Mouse (Mus musculus) CD4-positive helper T cell, adult 2 months (primary cell): ENCODE data around the gene Ptafr.

Experiments used
- DNase-seq: peaks from one replicate; pipeline ENCODE4 v3.0.0-alpha.2; 2012; ENCODE audit warnings: low read depth, missing footprints, low spot score

Gene Ptafr

DNA sequence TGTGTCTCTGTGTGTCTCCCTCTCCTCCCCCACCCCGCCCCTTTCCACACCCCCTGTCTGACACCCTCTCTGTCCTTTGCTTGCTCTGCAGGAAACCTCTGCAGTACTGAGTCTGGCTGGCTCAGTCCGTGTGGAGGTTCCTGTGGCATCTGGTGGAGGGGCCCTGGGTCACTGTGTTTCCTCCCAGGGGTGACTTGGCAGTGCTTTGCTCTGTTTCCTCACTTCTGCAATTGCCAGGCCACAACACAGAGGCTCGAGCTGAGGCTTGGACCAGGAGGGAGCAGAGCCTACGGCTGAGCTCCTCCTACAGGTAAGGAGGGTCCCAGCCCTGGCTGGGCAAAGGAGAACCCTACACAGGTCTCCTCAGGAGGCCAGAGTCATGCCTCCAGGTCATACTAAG lies at the start of gene Ptafr:
TSS of gene Ptafr (plus strand) at position 103 of the 400 bp plus-strand sequence.
- no peak for DNase-seq

DNA sequence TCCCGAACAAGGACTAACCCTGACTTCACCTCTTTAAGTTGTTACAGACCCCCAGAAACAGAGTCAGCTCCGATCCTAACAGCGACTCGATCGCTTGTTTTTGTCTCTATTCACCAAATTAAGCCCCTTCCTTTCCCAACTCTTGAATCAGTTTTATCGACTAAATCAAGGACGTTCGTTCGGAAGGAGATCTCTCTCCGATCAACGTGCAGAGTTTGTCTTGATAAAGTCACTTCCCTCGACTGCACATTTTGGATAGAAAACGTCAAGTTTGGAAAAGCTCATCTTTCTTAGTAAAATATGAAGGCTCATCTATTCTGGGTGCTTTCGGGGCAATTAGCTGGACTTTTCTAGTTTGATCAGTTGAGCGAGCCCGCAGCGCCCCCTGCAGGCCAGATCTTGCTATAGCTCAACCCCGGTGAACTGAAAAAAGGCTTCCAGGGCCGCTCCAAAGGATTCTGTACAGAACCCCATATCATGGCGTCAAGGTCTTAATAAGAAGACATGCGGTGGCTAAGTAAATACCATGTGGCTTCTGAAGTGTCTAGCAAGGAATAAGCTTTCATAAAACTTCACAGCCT lies 49.2 kb upstream of the Ptafr start:
- DNase-seq: peak; percentile 86

DNA sequence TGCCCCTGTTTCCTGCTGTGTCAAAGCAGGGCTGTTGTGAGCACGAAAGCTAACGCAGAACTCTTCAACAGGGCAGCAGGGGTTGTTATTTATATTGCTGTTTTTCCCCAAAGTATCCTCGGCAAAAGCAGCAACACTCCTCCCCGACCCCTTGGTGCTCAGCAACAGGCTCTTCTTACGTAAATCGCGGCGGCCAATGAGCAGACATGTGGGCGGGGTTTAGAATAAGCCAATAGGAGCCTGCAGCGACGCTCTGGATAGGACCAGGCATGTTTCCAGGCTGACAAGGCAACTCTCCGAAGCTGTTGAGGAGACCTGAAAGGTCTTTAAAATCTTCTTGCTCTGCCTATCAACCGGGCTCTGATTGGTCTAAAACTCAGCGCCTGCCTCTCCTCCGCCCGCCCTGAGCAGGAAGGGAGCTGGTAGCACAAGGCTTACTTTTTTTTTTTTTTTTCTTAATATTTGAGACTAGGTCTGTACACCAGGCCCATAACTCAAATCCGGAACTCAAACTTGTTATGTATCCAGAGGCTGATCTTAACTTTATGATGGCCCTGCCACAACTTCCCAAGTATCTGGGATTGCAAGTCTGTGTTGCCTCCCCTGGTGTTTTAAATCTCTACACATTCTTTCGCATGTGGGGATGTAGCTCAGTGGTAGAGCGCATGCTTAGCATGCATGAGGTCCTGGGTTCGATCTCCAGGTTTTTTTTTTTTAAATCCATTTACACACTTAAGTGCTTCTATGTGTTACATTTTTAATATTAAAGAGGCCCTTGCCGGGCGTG lies 48.3 kb upstream of the Ptafr start:
- DNase-seq: peak; percentile 98

DNA sequence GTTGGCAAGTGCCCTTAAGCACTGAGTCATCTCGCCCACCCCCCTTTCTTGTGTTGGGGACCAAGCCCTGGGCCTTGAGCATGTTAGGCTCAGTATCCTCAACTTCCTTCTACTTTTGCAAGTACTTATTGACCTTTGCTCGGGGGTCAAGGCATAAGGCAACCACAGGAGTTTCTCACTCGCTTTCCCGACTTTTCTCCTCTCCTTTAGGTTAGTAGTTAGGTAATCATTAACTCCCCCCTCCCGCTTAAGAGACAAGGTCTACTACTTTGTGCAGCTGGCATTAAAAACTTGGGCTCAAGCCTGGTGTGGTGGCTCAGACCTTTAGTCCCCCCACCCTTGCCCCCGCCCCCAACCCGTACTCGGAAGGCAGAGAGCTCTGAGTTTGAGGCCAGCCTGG lies 45.8 kb upstream of the Ptafr start:
- no peak for DNase-seq

DNA sequence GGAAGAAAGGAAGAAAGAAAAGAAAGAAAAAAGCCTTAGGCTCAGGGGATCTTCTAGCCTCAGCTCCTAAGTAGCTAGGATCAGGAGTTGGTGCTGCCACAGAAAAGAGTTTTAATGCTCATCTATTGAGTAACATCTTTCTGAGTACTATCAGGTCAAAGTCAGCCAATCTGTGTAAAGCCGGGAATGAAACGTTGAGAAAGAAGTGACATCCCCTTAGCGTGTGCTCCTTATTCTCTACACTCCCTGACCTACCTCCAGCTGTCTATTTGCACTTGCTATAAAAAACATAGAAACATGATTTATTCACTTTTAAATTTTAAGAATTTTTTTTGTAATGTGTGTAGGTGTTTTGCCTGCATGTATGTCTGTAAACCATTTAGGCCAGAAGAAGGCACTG lies 44.7 kb upstream of the Ptafr start:
- no peak for DNase-seq

DNA sequence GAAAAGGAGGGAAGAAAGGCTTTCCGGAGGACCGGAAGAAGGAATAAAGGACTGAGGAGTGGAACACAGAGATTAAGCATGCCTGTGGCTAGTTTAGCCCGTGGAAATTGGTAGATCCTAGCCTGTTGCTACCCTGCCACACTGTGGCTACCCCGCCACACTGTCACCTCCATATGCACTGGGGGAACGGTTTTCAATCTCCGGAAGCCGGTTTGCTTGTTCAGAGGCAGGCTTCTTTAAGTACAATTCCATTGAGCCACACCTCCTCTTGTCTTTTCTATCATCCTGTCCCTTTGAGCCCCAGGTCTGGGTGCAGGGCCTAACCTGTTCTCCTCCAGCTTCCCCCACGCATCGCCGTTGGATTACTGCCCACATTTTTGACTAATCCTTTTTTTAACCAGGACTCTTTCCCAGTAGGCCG lies 39.5 kb upstream of the Ptafr start:
- no peak for DNase-seq

DNA sequence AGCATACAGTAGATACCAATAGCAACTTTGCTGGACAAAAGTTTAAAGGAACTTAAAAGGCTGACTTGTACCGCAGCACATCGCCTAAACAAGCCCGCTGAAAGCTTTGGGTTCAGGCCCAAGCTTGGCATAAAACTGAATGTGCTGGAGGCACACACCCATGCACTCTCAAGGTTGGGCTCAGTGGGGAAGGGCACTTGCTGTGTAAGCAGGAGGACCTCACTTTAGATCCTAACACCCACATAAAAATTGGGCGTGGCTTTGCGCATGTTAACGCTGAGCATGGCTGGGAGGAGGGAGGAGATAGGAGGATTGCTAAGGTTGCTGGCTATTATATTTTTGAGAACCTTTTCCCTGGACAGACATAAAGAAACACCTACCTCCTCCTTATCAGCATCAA lies 39.1 kb upstream of the Ptafr start:
- DNase-seq: no peak

DNA sequence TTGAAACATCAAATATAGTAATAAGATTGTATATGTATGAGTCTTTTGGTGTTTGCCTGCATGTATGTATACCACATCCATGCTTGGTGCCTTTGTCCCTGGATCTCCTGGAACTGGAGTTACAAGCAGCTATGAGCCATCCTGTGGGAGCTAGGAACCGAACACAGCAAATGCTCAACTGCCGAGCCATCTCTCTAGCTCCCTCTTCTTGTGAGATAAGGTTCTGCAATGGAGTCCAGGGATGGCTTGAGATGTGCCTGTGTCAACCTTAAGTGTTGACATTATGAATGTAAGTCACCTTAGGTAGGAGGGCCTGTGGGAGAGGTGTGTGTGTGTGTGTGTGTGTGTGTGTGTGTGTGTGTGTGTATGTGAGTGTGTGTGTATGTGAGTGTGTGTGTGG lies 37.2 kb upstream of the Ptafr start:
- DNase-seq: peak; percentile 44

DNA sequence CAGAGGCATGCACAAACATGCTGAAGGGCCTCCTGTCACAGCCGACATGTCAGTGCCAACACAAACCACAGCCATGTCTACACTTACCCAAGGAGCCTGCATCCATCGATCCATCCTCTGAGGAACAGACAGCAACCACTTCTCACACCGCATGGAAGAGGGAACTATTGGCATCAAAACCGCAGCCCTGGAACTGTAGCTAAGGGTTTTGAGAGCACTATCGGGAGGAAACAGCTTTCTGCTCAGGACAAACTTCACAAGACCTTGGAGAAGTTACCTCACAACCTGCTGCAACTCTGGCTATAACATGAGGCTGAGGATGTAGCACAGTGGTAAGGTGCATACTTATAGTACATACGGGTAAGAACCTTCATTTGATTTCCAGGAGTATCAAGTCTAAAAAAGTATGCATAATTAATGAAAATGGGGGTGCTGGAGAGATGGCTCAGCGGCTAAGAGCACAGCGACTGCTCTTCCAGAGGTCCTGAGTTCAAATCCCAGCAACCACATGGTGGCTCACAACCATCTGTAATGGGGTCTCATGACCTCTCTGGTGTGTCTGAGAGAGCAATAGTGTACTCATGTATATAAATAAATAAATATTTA lies 35.8 kb upstream of the Ptafr start:
- DNase-seq: no peak

DNA sequence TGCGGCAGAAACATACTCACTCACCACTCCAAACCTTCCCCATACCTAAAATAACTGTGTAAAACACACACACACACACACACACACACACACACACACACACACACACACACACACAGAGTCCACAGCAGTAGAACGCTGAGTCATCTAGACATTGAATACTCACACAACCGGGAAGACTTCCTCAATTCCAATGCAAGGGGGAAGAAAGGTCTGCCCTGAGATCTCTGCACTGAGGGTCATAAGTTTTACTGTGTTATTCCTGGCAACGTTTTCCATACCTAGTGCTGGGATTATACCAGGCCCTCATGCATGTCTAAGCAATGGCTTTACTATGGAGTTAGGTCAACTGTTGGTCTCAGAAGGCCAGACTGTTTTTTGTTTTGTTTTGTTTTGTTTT lies 34.5 kb upstream of the Ptafr start:
- no peak for DNase-seq

DNA sequence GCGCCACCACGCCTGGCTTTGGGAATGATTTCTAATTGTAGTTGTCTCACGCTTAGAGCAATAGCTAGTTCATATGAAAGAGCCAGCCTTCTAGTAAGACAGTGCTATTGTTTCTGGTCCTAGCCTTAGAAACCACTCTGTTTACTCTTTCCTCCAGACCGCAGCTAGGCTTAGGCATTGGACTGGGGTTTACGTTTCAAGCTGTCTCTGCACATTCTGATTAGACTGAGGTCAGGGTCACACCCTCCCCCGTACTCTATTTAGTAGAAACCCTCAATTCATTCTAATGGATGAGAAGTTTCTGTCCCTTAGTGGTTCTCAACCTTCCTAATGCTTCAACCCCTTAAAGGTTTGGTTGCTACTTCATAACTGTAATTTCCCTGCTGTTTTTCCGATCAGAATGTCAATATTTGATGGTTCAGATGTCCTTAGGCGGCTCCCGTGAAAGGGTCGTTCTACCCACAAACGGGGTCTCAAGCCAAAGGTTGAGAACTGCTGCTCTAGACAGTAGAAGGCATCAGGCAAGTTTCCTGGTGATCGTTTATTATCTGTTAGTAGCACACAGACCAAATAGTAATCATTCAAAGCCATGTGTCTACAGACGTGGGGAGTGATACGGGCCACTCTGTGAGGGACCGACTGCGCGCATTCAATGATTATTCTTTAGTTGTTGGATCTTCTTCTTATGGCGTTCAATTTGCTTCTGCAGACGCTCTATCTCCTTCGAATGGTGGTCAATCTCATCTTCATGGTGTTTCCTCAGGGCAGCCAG lies 33.6 kb upstream of the Ptafr start:
- no peak for DNase-seq

DNA sequence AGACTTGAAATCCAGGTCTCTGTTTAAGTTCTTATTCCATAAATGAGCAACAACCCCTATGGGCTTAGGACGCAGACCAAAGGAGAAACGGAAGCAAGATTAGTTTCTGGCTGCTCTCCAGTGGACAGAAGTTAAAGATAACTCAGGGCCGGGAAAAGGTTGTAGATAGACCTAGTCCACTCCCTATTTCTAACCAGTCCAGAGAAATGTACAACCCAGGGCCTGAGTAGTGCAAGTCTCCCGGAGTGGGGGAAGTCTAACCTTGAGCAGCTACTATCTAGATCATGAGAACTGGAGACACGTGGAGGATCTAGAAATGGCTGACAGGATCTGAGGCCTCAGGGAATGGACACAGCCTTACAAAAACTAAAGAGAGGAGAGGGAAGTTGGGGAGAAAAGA lies 31.4 kb upstream of the Ptafr start:
- DNase-seq: no peak

DNA sequence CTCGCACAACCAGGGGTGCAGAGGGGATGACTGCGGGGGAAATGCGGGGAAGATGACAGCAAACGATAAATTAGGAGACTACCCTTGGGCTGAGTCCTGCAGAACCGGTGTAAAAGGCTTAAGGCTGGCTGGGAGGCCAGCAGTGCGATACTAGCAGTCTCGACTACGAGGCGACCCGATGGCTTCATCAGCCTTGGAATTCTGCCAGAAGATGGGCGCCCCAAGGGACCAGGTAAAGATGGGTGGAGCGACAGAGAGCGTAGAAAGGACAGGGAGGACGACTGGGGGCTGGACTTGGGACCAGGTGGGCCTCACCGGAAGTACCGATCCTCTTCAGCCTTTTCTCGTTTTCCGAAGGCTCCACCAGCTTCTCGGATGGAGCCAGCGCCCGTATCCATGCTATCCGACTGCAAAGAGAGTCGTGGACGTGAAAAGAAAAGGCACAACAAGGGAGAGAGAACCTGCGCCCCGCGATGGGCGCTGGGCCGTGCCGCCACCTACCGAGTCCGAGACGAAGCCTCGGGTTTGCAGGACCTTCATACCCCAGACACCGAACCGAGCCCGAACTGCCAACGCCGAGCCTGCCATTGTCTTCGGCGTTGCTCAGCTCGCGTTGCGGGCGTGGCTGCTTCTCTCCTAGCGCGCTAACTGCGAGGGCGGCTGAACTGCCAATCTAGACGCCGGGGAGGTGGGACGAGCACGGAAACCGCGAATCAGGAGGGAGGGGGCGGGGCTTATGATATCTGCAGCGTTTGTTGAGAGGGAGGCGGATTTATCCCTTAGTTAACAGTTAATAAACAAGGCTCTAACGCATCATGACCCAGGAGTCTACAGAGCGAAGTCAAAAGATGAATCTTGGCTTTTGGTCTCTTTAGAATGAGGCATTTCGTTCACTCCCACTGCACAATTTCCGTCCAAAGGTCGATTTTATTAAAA lies 30.6 kb upstream of the Ptafr start, which contains the start of gene Atpif1:
TSS of gene Atpif1 (minus strand) at position 679 of the 936 bp plus-strand sequence.
- DNase-seq: peak; percentile 94

DNA sequence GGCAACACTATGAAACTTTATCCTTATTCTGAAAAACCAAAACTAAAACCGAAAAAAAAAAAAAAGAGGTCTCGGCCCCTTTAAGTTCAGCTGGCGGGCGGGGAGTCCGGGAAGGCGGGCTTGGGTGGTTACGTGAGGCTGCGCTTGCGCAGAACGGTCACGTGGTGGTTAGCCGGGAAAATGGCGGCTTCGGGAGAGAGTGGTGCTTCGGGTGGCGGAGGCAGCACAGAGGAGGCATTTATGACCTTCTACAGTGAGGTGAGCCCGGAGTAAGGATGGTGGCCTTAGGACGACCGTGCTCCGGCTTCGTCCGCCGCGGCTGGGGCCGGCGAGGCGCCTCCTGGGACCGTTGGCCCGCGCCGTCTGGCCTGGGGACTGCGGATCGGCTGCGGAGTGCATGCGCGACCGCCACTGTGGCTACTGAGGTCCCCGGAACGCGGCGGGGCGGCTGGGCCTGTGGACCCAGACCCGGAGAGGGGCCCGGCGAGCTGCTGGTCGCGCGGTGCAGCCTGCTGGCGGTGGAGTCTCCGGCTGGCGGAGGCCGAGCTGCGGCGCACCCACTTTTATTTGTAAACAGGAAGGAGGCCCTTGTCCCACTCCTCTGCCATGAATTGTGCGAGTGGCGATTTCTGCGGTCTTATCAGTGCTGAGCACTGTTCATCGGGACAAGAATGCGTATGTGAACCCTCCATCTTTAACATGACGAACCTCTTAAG lies 28.3 kb upstream of the Ptafr start, which contains the start of gene Dnajc8:
TSS of gene Dnajc8 (plus strand) at position 145 of the 716 bp plus-strand sequence.
- peak; percentile 95 for DNase-seq

DNA sequence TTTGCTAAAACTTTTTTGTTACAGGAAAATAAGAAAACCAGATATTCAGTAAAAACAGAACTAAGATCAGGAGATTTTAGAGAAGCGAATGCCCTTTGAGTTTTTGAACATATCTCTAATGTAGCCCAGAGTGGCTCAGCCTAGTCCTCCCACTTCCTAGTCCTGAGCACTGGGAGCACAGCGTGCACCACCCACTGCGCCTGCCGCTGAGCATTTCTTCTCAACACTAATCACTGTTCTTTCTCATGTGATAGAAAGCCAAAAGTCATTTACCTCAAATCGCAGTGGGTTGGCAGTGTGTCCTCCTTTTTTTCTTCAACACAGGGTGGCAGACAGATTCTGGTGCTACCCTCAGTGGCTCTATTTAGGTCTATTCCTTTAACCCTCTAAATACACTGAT lies 24.4 kb upstream of the Ptafr start:
- DNase-seq: no peak

DNA sequence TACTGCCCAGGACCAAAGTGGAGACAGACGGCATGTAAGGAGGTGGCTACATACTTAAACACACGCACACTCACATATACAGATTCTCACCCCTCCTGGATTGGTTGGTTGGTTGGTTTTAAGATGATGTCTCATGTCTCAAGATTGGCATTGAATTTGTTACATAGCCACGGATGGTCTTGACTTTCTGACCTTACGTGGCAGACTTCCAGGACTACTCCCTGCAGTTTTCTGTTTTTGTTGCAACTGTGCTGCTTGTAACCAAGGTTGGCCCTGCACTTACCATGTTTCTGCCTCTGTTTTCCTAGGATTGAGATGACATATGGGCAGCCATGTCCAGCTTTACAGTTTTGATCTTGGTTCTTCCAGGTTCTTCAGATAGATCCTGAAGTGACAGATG lies 22.5 kb upstream of the Ptafr start:
- DNase-seq: no peak

DNA sequence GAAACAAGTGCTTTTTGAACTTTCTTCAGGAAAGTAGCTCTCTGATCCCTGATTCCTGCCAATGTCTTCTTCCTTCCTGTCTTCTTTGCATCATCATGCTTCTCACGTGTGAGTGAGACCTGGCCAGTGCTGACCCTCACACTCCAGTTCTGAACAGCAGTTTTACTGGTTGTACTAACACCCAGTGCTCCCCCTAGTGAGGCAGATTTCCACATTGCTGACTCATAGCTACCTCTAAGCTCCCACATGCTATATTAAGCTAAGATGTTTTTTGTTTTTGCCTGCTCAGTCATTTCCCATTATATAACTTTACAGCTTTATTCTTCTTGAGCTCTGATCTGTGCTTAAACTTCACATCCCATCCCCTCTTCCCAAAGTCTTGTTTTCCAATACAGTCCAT lies 21.1 kb upstream of the Ptafr start:
- no peak for DNase-seq

DNA sequence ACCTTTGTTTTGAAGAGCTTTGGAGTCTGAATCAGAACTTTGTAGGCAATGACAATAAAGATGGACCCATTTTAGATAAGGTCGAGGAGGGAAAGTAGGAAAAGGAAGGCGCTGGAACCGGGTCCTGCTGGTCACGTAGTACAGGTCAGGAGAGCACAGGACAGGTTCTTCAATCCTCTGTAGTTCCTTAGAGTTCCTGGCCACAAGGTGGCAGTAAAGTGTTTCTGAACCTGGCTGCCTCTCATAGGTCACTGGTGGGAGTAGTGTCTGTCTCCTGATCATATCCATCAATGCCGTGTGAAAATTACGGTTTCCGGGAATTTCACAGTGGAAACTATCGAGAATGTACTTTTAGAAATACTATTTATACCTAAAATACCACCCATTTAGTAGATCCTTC lies 18.0 kb upstream of the Ptafr start:
- DNase-seq: peak; percentile 66

DNA sequence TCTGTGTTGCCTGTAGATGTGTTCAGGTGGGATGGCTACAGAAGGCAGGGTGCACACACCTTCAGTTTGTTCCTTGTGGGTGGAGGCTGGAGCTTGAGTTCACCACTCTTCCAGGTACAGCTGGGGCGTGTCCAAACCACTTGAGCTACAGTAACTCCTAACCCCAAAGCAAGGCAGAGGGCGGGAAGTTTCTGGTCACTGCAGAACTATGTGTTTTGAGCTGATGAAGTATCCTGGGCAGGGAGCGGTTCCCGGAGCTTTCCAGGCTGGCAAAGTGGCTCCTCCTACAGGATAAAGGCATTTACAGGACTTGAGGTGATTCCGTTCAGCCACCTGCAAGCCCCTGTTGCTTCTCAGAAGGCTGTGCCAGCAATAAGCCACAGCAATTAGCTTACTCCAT lies 9.6 kb upstream of the Ptafr start:
- DNase-seq: no peak

DNA sequence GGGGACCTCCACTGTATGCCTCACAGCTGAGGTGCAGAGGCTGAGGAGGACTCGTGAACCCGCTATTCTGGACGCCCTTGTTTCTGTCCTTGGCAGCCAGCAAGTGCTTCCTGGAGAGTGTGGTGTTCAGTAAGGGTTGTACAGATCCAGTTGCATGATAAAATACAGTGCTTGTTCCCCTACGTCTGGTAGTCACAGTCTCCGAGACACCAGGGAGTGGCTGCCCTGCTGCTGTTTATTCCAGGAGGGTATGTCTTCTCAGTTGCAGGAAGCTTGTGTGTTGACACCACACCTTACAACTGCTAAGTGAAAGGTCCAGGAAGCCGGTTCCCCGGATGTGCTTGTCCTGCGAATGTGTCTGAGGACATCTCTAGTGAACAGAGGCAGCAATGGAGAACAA lies 9.2 kb upstream of the Ptafr start:
- DNase-seq: no peak
